Mouse (Mus musculus): ENCODE measurements around the gene 1700057G04Rik. TPM values are rescaled to one million over a fixed set of nuclear protein-coding genes. Genes with fewer than 3 reads are reported as not detected.

1700057G04Rik gene
- polyA plus RNA-seq, 1 experiment from 2014 or later, result not detected

DNA sequence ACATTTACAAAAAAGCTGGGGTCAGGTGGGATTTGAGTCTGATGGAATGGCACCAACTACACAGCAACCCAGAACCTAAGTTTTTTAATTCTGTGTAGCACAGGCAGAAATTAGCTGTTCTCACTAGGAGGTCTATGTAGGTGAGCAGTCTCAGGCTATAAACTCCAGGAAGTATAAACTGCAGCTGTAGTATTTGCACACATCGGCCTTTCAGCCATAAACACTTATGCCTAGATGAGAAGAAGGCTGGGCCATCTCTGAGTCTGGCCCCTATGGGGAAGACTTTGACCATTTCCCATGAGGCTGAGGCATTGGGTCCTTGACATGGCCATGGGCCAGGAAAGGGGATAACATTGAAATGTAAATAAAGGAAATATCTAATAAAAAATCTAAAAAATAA, 76.7 kb downstream of the 1700057G04Rik start:
- no peaks in the 10 kb centered on the region for H3K4me1 ChIP-seq (ENCODE audit: control insufficient read depth, low read depth, low read length)
- 58% methylated on average over 1 of the region's 1 CpGs for WGBS (ENCODE audit: insufficient replicate concordance)
- ATAC-seq (ENCODE audit: low read depth), result no peak
- no peak overlapping the region for H3K27ac ChIP-seq (ENCODE audit: low read length)
- H3K4me2 ChIP-seq (ENCODE audit: low read depth, low read length), result no peak overlapping the region
- no peaks in the 10 kb centered on the region for H3K9me3 ChIP-seq (replicated peaks; ENCODE audit: control insufficient read depth, low read length)
- no peak overlapping the region for H3K9ac ChIP-seq (ENCODE audit: low read depth, low read length)
- H3K36me3 ChIP-seq (ENCODE audit: control insufficient read depth, insufficient read depth), result no peaks in the 10 kb centered on the region
- no peak overlapping the region for H3K4me3 ChIP-seq (ENCODE audit: low read depth, low read length)
- no peaks in the 10 kb centered on the region for H3K27me3 ChIP-seq (ENCODE audit: control insufficient read depth, insufficient read depth, low read depth, low read length)

DNA sequence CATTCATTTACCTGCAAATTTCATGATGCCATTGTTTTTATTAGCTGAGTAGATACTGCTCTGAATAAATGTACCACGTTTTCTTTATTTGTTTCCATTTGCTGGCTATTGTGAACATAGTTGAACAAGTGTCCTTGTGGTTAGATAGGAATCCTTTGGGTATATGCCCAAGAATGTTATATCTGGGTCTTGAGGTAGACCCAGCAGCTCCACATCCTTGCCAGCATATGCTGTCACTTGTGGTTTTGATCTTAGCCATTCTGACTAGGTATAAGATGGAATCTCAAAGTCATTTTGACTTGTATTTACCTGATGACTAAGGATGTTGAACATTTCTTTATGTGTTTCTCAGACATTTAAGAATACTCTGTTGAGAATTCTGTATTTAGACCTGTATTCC, 77.7 kb downstream of the 1700057G04Rik start:
- no peak for ATAC-seq (ENCODE audit: low read depth)
- Histone ChIP-seq H3K4me1 (ENCODE audit: control insufficient read depth, low read depth, low read length) (no peaks in the 10 kb centered on the region), H3K4me3 (ENCODE audit: low read depth, low read length) (no peak overlapping the region), H3K27me3 (ENCODE audit: control insufficient read depth, insufficient read depth, low read depth, low read length) (no peaks in the 10 kb centered on the region), H3K9ac (ENCODE audit: low read depth, low read length) (no peak overlapping the region), H3K36me3 (ENCODE audit: control insufficient read depth, insufficient read depth) (no peaks in the 10 kb centered on the region), H3K27ac (ENCODE audit: low read length) (no peak overlapping the region), H3K9me3 (replicated peaks; ENCODE audit: control insufficient read depth, low read length) (no peaks in the 10 kb centered on the region), H3K4me2 (ENCODE audit: low read depth, low read length) (no peak overlapping the region)
- 53% methylated on average over 1 of the region's 1 CpGs for WGBS (ENCODE audit: insufficient replicate concordance)

DNA sequence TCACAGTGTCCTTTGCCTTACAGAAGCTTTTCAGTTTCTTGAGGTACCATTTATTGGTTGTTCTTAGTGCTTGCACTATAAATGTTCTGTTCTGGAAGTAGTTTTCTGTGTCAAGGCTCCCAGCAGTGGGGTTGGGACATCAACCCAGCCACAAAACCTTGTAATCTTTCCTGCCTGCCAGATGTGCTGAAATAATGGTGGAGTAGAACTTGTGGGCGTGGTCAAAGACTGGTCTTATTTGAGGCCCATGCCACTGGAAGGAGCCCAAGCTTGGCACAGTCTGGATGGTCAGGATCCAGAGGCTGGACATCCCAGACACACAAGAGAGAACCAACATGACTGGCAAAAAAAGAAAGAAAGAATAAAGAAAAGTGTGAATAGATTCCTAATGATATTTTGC, 78.2 kb downstream of the 1700057G04Rik start:
- Histone ChIP-seq H3K27ac (ENCODE audit: low read length) (no peak overlapping the region), H3K27me3 (ENCODE audit: control insufficient read depth, insufficient read depth, low read depth, low read length) (no peaks in the 10 kb centered on the region), H3K9me3 (replicated peaks; ENCODE audit: control insufficient read depth, low read length) (no peaks in the 10 kb centered on the region), H3K4me1 (ENCODE audit: control insufficient read depth, low read depth, low read length) (no peaks in the 10 kb centered on the region), H3K36me3 (ENCODE audit: control insufficient read depth, insufficient read depth) (no peaks in the 10 kb centered on the region), H3K9ac (ENCODE audit: low read depth, low read length) (no peak overlapping the region), H3K4me3 (ENCODE audit: low read depth, low read length) (no peak overlapping the region), H3K4me2 (ENCODE audit: low read depth, low read length) (no peak overlapping the region)
- WGBS (ENCODE audit: insufficient replicate concordance), result 56% methylated on average over 1 of the region's 1 CpGs
- ATAC-seq (ENCODE audit: low read depth), result no peak

DNA sequence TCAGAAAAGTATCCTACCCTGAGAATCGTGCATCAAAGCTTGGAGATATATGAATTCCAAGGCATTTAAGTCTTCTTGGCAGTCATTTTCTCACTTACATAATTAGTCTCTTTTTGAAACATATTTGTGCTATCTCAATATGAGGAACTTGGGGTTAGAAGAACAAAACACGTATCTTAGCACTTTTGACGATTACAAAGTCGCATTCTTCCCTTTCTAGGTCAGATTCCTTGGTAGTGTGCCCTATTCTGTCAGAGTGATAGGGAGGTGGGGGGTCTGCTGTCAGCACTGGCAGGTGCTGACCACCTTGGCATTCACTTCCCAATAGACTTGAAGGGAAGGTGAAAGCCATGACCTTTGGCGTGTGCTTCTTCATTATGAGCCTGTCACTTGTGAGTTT, 93.5 kb downstream of the 1700057G04Rik start:
- no peak for ATAC-seq (ENCODE audit: low read depth)
- no peak overlapping the region for H3K4me3 ChIP-seq (ENCODE audit: low read depth, low read length)
- WGBS (ENCODE audit: insufficient replicate concordance), result 64% methylated on average over 5 of the region's 5 CpGs
- no peaks in the 10 kb centered on the region for H3K9me3 ChIP-seq (replicated peaks; ENCODE audit: control insufficient read depth, low read length)
- no peaks in the 10 kb centered on the region for H3K27me3 ChIP-seq (ENCODE audit: control insufficient read depth, insufficient read depth, low read depth, low read length)
- no peaks in the 10 kb centered on the region for H3K4me1 ChIP-seq (ENCODE audit: control insufficient read depth, low read depth, low read length)
- no peak overlapping the region for H3K9ac ChIP-seq (ENCODE audit: low read depth, low read length)
- H3K4me2 ChIP-seq (ENCODE audit: low read depth, low read length), result no peak overlapping the region
- no peaks in the 10 kb centered on the region for H3K36me3 ChIP-seq (ENCODE audit: control insufficient read depth, insufficient read depth)
- no peak overlapping the region for H3K27ac ChIP-seq (ENCODE audit: low read length)

Small RNA genes within 50 kb of the gene (microRNA-seq; reads per million reads assigned to microRNA genes)
- gene Mir6386, result not detected

Other genes with a start within 250 kb of the 1700057G04Rik start
- not detected in 2 replicates for gene Plscr5, start 116.4 kb upstream of the 1700057G04Rik start, polyA plus RNA-seq (2015; fragmentation: Nextera tagmentation; extraction: Ambion mirVana)
- gene Plscr1, start 59.6 kb upstream of the 1700057G04Rik start, polyA plus RNA-seq (2015; fragmentation: Nextera tagmentation; extraction: Ambion mirVana), result 25.2 and 25.4 TPM in 2 replicates
- 0.72 and 0.92 TPM in 2 replicates for gene Plscr2, start 33.8 kb upstream of the 1700057G04Rik start, polyA plus RNA-seq (2015; fragmentation: Nextera tagmentation; extraction: Ambion mirVana)
- 0.93 and 1.3 TPM in 2 replicates for gene Plscr4, start 148.0 kb downstream of the 1700057G04Rik start, polyA plus RNA-seq (2015; fragmentation: Nextera tagmentation; extraction: Ambion mirVana)
- 2.5 and 3.0 TPM in 2 replicates for gene Plod2, start 232.8 kb downstream of the 1700057G04Rik start, polyA plus RNA-seq (2015; fragmentation: Nextera tagmentation; extraction: Ambion mirVana)

Data from liver, embryonic 16.5 days (tissue).